Mouse (Mus musculus) cerebellum, adult 11 months (tissue): ENCODE results near the gene Tln1.
A peak's percentile ranks its signal among the peaks of the same experiment; 100 is the strongest.

ENCODE experiments used
- DNase-seq: peaks from one replicate; pipeline ENCODE4 v3.0.0; 2022

Gene Tln1

GRCm38 (mm10) chr4:43546375-43547047 is 16.0 kb downstream of the Tln1 start:
- DNase-seq = no peak

GRCm38 (mm10) chr4:43542044-43542443 is 20.4 kb downstream of the Tln1 start:
- DNase-seq = no peak

GRCm38 (mm10) chr4:43536031-43536430 is 26.5 kb downstream of the Tln1 start:
- no peak for DNase-seq

- DNase-seq = no peak
Measured at GRCm38 (mm10) chr4:43535628-43536027, 26.9 kb downstream of the Tln1 start.

GRCm38 (mm10) chr4:43533270-43533669 is 29.2 kb downstream of the Tln1 start:
- DNase-seq = no peak

- DNase-seq = peak; percentile 66
Measured at GRCm38 (mm10) chr4:43530581-43530980, 31.9 kb downstream of the Tln1 start.

- no peak for DNase-seq
Measured at GRCm38 (mm10) chr4:43530081-43530501, 32.4 kb downstream of the Tln1 start.

- DNase-seq = no peak
Measured at GRCm38 (mm10) chr4:43528487-43528886, 34.0 kb downstream of the Tln1 start.

- no peak for DNase-seq
Measured at GRCm38 (mm10) chr4:43527880-43528279, 34.6 kb downstream of the Tln1 start.

GRCm38 (mm10) chr4:43519956-43520355 is 42.5 kb downstream of the Tln1 start:
- DNase-seq = peak; percentile 86

GRCm38 (mm10) chr4:43519551-43519950 is 42.9 kb downstream of the Tln1 start:
- no peak for DNase-seq

GRCm38 (mm10) chr4:43515764-43516708 is 46.5 kb downstream of the Tln1 start:
- DNase-seq = no peak

- DNase-seq = no peak
Measured at GRCm38 (mm10) chr4:43513791-43514190, 48.7 kb downstream of the Tln1 start.

- DNase-seq = no peak
Measured at GRCm38 (mm10) chr4:43513300-43513699, 49.2 kb downstream of the Tln1 start.

- DNase-seq = no peak
Measured at GRCm38 (mm10) chr4:43512653-43513052, 49.8 kb downstream of the Tln1 start.

GRCm38 (mm10) chr4:43511675-43512454 is 50.6 kb downstream of the Tln1 start:
- DNase-seq = no peak

- no peak for DNase-seq
Measured at GRCm38 (mm10) chr4:43509109-43509508, 53.4 kb downstream of the Tln1 start.

GRCm38 (mm10) chr4:43508666-43508997 is 53.9 kb downstream of the Tln1 start:
- DNase-seq = no peak

GRCm38 (mm10) chr4:43507938-43508665 is 54.4 kb downstream of the Tln1 start:
- DNase-seq = no peak

- peak; percentile 86 for DNase-seq
Measured at GRCm38 (mm10) chr4:43506536-43507185, 55.8 kb downstream of the Tln1 start, which contains the start of gene Car9. TSS of gene Car9 (plus strand) at chr4:43506966.

GRCm38 (mm10) chr4:43506074-43506473 is 56.4 kb downstream of the Tln1 start:
- no peak for DNase-seq

GRCm38 (mm10) chr4:43504269-43504668 is 58.2 kb downstream of the Tln1 start:
- no peak for DNase-seq
